Mouse (Mus musculus) left cerebral cortex, adult 9 months (tissue): ENCODE measurements at regions not wholly inside any gene's neighbourhood (a gene's known extent, or its start where the extent isn't known, plus 50 kb on each side); places are given as distances from the start of the nearest gene placed in this dataset.

Source experiments
- DNase-seq, 2 experiments: peaks; one replicate each; pipeline ENCODE4 v3.0.0; 2022; ENCODE audit warnings: low spot score in 2 of 2

DNA sequence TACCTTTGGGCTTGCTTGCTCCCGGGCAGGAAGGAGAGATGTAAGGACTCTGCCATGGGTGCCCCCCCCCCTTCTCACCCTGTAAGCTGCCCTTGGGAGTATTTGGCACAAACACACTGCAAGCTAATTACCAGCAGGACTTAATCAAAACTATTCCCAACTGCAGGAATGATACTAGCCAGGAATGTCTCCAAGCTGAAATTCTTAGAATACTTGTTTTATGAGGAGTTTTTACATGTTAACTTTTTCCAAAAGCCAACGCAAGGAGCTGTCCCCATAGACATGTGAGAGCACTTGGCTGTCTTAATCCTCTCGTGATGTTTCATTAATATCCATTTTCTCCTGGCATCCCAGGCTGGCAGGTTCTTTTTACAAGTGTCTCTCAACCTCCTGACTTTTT, 155.6 kb upstream of the Irx6 start:
- no peak for DNase-seq

- DNase-seq, result no peak
Observed at GRCm38 (mm10) chr8:92522519-92522918, 151.6 kb upstream of the Irx6 start.

- no peak for DNase-seq
Observed at GRCm38 (mm10) chr8:92529756-92530155, 144.3 kb upstream of the Irx6 start.

DNA sequence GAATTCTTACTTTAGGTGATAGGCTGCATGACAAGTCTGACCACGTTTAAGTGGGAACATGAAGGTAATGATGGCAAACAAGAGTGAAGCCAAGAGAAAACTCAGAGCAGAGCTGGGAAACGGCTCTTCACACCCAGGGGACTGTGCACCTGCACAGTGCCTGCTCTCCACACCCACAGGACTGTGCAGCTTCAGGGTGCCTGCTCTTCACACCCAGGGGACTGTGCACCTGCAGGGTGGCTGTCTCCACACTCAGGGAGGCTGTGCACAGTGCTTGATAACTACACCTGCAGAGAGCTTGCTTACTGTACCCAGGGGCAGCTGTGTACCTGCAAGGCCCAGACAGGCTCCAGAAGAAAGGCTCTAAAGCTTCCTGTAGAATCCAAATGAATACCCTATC, 133.5 kb upstream of the Irx6 start:
- DNase-seq, result no peak

- DNase-seq, result no peak
Observed at GRCm38 (mm10) chr8:92545347-92546059, 128.6 kb upstream of the Irx6 start.

DNA sequence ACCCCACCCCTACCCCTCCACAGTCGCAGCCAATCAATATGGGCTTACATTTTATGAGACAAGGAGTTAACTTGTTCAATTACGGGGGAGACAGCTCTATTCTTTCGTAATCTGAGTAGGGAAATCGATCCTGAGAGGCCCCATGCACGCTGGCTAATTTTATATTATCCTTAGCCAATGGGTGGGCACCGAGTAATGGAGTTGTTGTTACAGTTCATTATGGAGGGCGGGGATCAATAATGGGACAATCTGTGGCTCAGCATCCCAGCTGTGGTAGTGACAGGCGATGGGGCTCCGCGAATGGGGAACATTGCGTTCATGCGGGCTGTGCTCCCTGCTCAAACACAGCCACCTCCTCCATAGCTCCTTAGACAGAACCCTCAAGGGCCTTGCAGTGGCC, 118.9 kb upstream of the Irx6 start:
- DNase-seq, result no peak

DNA sequence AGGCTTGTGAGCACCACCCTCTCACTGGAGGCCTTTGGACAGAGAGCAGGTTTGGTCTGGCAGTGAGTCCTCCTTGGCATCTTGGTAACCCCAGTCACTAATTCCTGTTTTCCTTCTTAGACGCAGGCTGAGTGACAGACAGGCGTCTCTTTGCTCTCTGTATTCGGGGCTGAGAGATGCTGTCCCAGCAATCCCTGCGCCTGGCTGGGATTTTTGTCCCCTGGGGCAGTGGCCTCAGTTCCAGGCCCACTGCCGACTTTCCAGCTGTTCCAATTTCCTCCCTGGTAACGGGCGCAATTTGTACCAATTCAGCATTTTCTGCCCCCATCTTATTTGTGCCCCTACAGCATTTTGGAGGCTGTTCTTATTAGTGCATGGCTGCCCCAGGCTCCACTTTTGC, 118.5 kb upstream of the Irx6 start:
- DNase-seq, result no peak

- no peak for DNase-seq
Observed at GRCm38 (mm10) chr8:92562471-92562870, 111.6 kb upstream of the Irx6 start.

DNA sequence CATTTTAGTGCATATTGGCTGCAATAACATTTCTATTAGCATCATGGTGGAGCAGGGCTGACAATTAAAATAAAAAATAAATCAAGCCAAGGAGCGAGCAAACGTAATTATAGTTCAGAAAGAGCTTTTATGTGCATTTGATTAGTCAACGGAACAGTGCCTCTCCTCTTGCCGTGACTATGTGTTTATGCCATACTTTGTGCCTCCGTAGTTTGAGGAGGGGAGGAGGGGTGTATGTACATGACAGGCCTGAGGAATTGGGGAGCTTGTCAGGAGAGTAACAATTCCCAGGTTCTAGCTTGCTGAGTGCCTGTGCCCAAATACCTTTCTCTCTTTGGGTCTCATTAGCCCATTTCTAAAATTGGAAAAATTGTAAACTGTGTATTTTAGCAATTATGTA, 111.1 kb upstream of the Irx6 start:
- DNase-seq, result no peak

GRCm38 (mm10) chr8:92569650-92570049, 104.4 kb upstream of the Irx6 start:
- DNase-seq, result no peak

GRCm38 (mm10) chr8:92579446-92579845, 94.6 kb upstream of the Irx6 start:
- DNase-seq, result no peak

- DNase-seq, result no peak
Observed at GRCm38 (mm10) chr8:92581051-92581450, 93.0 kb upstream of the Irx6 start.

DNA sequence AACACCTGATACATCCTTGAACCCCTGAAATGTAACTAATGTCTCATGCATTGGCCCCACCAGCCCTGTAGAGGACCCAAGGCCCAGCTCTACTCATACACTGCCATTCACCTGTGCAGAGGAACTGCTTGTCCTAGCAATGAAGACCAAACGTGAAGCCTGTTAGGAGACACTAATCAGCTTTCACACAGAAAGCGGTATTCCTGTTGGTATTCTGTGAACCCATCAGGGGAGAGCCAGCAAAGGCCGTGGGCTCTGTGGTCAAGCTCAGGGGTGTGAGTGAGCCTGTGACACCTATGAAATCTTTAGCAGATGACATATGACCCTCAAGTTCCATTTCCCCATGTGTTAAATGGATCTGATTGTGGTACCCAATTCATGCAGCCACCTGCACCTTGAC, 73.3 kb upstream of the Irx6 start:
- DNase-seq, result no peak

DNA sequence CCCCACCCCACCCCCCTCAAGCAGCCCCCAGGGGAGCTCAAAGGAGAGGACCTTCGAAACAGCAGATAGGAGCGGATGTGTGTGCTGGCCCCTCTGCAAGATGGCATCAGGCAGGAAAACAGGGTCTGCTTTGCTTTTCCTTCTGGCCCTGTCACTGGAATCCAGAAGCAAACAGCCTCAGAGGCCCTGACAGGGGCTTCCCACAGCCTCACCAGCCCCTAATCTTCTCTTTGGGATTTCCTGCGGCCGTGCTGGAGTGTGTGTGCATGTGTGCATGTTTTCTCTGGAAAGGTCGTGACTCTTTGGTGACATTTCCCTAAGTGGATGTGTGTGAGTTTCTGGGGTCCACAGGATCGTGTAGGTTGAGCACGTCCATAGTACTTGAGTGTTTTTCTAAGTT, 71.1 kb upstream of the Irx6 start:
- no peak for DNase-seq

DNA sequence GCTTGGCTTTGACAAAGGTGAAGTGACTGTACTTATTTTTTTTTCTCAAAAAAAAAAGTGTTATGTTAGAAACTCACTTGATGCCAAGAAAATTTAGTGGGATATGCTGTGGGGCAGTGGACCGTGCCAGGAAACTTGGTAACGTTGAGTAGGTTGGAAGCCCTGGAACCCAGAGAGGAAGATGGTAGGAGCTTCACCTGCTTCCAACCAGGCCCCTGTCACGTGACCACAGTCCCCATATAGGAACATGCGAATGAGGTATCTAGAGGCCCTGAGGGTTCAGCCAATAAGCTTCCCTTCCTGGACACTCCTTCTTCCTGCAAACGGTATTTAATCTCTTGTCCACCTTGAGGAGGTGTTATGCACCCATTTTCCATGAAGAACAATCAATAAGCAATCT, 68.5 kb upstream of the Irx6 start:
- DNase-seq, result no peak

DNA sequence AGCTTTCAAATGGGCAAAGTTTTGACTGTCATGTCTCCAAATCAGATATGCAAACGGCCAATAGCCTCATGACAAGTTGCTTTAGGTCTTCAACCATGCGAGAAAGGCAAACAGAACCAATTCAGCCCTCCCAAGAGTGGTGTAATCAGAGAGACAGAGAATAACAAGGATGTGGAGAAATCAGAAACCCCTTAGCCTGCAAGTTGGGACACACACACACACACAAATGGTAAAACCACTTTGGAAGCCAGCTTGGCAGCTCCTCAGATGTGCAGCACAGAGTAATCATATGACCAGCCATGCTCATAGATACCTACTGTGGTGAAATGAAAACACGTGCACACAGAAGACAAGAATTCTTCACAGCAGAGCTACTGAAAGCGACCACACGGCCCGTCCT, 66.5 kb upstream of the Irx6 start:
- no peak for DNase-seq

GRCm38 (mm10) chr8:92609908-92610307, 64.2 kb upstream of the Irx6 start:
- DNase-seq, result no peak

DNA sequence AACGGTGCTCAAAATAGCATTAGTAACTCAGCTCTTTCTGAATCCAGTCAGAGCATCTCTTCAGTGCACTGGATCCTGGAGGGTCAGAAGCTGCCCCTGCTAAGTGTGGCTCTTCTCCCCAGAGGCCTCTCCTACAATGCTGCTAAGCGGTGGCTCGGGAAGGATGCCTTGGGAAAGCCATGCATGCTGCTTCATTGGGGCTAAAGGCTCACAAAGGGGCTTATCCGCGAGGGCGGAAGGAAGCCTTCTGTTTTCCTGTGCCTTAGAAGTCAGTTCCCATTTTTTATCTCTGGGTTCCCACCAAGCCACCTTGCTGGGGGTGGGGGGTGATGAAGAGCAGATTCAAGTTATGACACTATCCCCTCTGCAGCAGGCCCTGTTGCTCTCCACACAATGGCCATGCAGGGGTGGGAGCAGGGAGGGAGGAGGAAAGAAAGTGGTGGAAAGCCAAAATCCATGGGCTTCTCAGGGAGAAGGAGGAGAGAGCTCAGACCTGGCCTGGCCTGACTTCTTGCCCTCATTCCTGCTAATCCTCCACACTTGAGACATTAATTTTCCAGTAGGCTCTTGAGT, 63.5 kb upstream of the Irx6 start:
- DNase-seq, result no peak

DNA sequence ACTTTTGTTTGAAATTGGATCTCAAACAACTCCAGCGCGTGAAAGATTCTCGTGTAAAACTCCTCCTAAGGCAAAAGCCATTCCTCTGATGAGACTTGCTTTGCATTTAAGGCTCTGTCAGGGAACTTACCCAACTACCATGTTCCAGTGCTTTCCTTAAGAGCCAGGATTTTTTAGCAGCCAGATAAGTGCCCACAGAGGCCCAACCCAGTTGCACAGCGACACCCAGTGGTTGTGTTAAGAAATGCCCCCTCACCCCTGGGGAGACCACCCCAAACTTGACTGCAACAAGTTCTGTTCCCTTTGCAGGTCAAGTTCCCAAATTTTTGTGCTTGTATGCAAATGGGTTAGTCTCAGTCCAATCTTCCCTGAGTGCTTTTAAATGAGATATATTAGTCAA, 60.6 kb upstream of the Irx6 start:
- DNase-seq, result no peak

- no peak for DNase-seq
Observed at GRCm38 (mm10) chr8:92616341-92617115, 57.6 kb upstream of the Irx6 start.

DNA sequence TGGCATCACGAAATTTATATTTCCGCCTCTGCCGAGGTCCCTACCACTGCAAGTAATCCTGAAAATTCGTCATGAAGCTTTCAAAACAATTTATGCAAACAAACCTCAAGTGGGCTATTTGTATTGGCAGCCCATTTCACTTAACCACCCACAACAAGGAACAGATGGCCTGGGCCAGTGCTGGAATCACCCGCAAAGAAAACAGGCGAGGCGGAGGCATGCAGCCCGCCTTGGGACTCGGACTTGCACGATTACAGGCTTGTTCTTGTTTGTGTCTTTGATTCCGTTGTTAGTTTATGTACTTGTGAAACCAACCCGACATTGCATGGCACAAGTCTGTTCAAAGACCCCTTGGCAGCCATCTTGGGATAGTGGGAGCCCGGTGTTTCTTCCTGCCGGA, 55.8 kb upstream of the Irx6 start:
- peak in 1 of 2 experiments; percentile 18 for DNase-seq
